Mouse (Mus musculus) fat pad, adult 2 months (tissue): ENCODE results near the gene Golga2.
"Not testable (repeated sequence)": the region's sequence is repeated elsewhere in the genome, so short reads cannot be mapped to it uniquely, and the experiment has no call there.

Experiments
- DNase-seq: peaks from one replicate; pipeline ENCODE4 v3.0.0-alpha.2; 2011; ENCODE audit warnings: low read depth, low spot score; ENCODE audit errors: extremely low read depth

Golga2 gene

GRCm38 (mm10) chr2:32288371-32288931, 1.3 kb downstream of the Golga2 start:
- DNase-seq, result no peak

DNA sequence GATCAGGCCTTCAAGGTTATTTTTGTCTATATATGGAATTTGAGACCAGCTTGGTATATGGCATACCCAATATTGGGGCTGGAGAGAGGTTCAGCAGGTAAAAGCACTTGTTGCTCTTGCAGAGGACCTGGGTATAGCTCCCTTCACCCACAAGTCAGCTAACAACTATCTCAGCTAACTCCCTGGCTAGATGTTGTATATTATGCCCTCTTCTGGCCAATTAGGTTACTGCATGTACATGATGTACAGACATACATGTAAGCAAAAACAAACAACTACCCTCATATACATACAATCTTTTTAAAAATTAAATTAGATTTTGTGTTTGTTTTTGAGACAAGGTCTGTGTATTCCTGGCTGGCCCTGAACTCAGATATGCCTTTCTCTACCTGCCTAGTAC, 2.4 kb downstream of the Golga2 start:
- no peak for DNase-seq

DNA sequence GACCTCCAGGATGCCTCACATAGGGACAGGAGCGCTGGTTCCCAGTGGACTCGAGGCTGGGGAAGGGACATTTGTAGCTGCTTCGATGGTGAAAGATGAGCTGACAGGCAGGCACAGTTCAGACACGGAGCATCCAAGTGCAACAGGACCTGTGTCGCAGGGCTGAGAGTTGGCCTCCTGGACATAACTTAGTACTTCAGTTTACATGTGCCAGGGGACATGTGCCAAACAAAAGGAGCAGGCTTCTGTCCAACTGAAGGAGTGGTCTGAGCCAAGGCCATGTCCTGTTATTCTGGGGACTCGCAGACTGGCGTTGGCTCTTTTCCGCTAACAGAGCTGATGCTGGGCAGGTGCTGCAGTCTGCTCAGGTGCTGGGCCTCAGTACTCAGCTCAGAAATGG, 7.2 kb downstream of the Golga2 start:
- DNase-seq, result no peak

DNA sequence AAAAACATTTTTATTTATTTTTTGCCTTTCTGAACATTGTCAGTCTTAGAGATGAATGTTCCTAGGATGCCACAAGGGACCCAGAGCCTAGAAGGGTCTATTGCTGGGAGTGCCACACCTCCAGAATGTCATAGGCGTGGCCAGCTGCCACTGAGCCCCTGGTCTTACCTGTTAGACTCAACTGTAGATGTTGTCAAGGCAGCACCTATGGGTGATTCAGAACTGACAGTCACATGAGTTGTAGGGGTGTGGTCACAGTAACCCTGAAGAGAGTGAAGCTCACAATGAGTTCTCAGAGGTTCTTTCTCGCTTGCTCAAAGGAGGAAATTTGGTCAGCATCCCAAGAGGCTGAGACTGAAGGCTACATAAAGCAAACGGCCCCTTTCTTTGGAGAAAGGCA, 8.1 kb downstream of the Golga2 start:
- no peak for DNase-seq

DNA sequence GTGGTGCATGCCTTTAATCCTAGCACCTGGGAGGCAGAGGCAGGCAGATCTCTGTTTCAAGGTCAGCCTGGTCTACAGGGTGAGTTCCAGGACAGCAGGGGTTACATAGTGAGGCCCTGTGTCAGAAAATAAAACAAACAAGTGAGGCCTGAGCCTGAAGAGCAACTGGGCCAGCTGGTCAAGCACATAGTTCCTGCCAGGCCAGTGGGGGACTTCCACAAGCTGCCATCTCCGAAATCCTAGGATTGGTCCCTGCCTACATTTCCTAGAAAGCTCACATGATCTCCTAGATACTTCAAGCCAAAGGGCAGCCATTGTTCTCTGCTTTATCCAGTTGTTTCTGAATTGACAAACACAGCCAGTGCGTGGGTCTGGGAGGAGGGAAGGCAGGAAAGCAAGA, 8.7 kb downstream of the Golga2 start:
- DNase-seq, result not testable (repeated sequence)

GRCm38 (mm10) chr2:32299469-32299868, 12.3 kb downstream of the Golga2 start:
- DNase-seq, result no peak

DNA sequence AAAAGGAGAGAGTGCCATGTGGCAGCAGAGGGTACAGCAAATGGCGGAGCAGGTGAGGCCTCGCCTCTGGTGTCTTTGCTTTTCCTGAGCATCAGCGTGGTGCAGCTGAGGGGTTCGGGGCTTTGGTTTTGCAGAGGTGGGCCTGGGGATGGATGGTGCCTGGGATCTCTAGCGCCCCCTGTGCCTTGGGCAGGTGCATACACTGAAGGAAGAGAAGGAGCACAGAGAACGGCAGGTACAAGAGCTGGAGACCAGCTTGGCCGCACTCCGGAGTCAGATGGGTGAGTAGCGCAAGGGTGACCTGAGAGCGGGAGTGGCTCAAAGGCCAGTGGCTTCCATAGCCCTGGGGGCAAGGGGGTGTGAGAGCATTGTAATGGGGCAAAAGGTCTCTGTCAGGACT, 15.8 kb downstream of the Golga2 start:
- no peak for DNase-seq

DNA sequence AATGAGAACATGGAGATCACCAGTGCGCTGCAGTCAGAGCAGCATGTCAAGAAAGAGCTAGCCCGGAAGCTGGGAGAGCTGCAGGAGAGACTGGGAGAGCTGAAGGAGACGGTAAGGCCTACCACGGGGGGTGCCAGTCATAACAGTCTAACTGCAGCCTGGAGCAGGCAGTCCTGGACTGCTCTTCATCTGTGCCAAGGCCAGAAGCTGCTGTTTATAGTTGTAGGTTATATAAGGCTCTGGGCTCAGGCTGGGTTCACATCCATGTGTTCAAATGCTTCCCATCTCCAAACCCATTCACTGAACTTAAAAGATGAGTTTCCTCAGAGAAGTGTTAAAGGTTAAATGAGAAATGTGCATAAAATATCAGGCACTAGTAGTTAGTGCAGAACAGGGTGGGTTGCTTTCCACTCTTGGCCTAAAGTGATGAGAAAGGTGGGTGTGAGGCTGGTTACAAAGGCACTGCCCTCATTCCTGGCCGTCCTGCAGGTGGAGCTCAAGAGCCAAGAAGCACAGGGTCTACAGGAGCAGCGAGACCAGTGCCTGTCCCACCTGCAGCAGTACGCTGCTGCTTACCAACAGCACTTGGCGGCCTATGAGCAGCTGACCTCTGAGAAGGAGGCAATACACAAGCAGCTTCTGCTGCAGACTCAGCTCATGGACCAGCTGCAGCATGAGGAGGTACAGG, 17.1 kb downstream of the Golga2 start:
- no peak for DNase-seq

DNA sequence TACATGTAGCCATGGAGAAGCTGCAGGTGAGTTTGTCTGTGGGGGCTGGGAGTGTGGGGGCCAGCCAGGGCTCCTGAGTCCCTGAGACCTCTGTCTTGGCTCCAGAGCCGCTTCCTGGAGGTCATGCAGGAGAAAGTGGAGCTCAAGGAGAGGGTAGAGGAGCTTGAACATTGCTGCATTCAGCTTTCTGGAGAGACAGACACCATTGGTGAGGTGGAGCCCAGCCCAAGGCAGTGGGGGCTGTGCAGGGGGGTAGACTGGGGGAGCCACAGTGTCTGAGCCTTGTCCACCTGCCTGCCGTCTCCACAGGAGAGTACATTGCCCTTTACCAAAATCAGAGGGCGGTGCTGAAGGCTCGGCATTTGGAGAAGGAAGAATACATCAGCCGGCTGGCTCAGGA, 18.5 kb downstream of the Golga2 start:
- no peak for DNase-seq

DNA sequence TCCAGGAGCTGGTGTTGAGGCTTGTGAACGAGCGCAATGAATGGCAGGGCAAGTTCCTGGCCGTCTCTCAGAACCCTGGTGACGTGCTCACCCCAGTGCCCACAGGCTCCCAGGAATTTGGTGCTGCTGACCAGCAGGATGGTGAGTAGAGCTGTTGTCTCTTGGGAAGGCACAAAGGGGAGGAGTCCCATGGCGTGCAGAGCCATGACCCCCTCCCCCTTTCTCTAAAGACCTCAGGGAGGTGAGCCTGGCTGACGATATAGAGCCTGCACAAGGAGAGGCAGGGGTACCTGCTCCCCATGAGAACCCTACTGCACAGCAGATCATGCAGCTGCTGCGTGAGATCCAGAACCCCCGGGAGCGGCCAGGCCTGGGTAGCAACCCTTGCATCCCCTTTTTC, 19.0 kb downstream of the Golga2 start:
- DNase-seq, result no peak

DNA sequence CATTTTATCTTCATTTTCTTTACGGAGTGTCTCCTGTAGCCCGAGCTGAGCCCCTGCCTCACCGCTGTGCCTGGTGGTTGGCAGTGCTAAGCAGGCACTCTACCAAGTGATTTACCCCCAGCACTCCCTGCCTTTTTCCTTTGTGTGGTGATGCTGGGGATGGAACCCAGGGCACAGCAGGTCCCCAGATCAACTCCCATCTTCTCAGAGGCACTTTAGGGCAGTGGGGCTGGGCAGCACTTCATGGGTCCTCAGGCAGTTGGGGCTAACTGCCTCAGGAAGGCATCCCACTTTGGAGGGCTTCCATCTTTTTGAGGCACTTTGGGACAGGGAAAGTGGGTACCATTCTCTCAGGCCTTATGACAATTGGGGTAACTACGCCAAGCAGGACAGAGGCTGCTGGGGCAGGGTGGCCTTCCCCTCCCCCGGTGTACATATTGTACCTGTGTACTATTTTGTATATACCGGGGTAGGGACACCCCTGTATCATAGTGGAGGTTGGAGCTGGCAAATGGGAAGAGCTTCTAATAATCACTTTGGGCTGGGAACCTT, 20.1 kb downstream of the Golga2 start:
- DNase-seq, result no peak

GRCm38 (mm10) chr2:32307941-32308760, 21.0 kb downstream of the Golga2 start:
- DNase-seq, result no peak

DNA sequence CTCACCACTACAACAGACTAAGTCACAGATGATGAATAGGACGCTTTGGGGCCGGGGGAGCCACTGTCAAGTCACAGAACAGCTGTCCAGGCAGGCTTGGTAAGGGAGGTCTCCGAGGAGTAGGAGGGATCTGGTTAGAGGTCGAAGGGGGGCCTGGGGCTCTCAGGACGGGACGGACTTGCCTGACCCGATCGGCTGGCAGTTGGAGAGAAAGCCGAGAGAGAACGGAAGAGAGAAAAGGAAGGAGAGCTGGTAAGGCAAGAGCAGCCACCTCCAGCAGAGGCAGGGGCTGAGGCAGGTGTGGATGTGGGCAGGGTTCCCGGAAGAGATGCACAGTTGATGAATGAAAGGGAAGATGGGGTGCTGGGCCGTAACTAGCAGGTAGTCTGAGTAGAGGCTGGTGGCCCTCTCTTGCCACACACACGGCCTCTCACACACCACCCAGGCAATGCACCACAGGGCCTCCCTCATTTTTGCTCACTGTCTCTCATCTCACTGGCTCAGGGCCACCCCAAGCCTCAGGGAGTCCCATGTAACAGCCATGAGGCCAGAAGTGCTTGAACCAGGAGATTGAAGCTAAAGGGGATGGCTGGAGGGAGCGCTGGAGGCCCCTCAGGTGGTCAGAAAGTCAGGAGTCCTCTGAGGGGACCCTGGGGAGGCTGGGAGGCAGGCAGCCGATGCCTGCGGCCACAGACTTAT, 21.8 kb downstream of the Golga2 start:
- DNase-seq, result no peak

DNA sequence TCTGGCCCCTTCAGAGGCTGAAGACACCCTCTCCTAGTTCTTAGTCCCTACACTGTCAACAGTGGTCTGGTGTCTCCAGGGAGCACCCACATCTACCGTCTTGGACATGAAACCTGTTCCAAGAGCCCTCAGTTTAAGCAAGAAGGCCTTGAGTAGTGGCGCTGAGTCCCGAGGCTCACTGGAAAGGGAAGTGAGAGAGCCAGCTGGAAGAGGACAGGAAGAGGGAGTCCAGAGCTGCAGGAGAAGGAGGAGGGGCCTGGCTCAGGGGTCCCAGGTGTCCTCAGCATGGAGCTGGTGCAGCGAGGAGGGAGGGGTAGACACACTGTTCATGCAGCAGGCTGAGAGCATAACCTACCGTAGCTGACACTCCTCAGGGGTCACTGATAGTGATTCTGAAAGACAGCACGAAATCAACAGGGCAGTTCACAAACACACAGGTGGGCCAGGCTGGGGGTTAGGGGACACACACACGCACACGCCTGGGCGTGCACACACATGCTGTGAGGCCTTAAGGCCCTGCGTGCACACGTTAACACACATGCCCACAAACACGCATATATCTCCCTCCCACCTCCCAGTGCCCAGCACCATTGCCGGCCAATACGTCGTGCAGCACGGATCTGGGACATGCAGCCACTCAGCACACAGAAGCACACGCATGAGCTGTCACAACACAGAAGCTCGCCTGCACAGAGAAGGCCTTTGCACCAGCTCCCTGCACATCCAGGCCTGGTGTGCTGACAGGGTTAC, 23.1 kb downstream of the Golga2 start:
- no peak for DNase-seq

DNA sequence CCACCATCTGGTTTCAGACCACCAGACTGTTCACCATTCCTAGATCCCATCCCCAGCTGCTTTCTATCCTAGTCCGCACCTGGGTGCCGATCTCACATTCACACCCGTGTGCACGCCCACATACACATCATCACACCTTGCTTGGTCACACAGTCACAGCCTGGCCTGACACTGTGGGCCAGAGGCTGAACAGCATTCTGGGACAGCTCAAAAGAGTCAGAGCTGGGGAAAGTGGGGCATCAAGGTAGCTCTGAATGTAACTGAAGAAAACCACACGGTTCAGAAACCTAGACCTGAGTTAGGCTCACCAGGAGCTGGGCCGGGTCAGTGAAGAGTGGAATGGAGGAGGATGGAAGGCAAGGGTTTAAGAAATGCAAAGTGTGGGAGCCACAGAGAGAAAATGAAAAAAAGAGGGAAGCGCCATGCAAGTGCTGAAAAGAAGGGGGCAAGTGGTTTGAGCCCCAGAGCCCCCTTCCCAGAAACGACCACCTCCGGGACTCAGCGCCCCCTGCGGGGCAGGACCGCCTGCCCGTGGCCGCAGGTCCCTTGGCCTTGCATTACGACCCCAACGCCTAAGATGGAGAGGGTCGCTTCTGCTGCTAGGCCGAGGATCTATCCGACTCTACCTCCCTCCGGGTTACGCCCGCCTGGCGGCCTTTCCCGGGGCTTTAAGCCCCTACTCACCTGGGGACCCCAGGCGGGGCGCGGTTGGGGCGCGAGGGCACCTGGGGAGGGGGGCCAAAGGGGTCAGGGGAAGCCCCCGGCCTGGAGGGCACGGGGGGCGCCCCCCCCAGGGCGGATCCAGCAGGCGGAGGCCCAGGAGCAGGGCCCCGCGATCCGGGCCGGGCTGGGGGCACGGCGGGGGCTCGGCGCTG, 24.5 kb downstream of the Golga2 start:
- DNase-seq, result no peak

DNA sequence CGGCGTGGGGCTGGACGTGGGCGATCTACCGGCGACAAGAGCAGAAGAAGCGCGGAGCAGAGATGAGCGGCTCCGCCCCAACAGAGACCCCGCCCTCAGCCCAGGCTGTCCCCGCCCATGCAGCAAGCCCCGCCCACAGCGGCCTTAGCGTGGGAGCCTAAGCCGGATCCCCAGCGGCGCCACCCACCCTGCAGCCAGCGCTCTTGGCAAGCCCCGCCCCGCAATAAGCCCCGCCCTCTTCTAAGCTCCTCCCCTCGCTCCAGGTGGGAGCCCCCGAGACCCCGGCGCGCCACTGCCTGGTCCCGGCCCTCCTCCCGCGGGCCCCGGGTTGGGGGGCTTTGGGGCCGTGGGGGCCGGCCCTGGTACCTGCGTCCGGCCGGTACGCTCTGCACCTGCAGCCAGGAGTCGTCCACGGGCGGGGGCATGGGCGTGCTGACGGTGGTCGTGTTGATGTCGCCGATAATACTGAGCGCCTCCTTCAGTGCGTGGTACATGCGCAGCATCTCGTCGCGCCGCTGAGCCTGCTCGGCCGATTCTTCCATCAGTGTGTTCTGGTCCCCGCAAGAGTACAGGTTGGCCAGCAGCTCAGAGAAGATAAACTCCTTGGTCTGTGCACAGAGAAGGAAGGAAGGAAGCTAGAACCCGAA, 25.3 kb downstream of the Golga2 start:
- DNase-seq, result no peak

DNA sequence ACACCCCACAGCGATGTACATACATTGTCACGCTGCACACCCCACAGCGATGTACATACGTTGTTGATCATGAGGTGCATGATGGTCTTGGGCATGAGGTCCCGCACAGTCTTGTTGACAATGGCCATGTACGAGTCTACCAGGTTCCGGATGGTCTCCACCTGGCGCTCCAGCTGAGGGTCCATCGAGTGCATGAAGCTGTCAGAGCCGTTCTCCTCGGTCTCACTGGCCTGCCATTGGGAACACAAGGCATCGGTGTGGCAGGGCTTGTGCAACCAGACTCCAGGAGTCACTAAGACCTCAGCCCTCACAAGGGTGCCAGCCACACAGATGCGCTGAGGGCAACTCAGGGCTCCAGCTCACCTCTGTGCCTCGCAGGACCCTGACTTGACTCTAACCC, 27.6 kb downstream of the Golga2 start:
- DNase-seq, result no peak

GRCm38 (mm10) chr2:32315751-32316150, 28.6 kb downstream of the Golga2 start:
- no peak for DNase-seq
